Mouse (Mus musculus) left cerebral cortex, postnatal 10 days (tissue): ENCODE results near the gene Rasgef1b. TPM values are rescaled to one million over a fixed set of nuclear protein-coding genes. Genes with fewer than 3 reads are reported as not detected.

Experiments
- DNase-seq, 2 experiments: peaks; one replicate each; pipeline ENCODE4 v3.0.0; 2021 to 2022; ENCODE audit warnings: low spot score in 2 of 2, mixed read lengths in 1 of 2; ENCODE audit errors: extremely low spot score in 1 of 2
- intact Hi-C: fragments of 180-260 bp; cut with DNase I; formaldehyde crosslinking; loops from one replicate; pipeline ENCODE4 v1.15.1; 2025
- total RNA-seq, 2 experiments: library from RNA; stranded (reverse); gene quantifications; 2 replicates each; pipeline ENCODE4 v1.2.3; 2021

The Rasgef1b gene
- total RNA-seq, 2 experiments from 2014 or later, result 53.8 to 58.4 TPM

DNA sequence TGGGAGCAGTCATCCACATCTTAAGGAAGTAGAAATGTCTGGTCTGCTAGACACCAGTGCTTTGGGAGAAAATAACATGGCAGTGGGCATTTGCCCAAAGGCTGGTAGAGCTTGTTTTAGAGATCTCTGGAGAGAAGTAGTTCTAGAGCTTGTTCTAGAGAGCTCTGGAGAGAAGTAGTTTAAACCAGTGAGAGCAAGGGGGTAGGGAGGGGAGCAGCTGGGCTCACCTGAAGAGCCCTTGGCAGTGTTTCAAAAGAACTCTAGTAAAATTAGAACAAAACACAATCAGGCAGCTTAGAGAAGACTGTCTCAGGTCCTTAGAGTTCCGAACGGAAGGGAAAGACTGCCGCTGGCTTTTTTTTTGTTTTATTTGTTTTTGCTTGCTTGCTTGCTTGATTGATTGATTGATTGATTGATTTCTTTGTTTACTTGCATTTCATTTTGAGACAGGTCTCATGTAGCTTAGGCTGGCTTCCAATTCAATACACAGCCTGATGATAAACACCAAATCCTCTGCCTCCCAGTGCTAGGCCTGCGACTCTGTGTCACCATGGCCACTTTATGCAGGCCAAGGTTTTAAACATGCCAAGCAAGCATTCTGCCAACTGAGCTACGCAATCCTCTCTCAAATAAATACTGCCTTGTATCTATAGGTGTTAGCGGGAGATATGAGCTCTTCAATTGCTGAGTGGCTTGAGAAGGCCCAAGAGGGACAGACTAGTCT, 466.5 kb downstream of the Rasgef1b start:
- intact Hi-C loops, result no loop called here
- DNase-seq, result no peak

DNA sequence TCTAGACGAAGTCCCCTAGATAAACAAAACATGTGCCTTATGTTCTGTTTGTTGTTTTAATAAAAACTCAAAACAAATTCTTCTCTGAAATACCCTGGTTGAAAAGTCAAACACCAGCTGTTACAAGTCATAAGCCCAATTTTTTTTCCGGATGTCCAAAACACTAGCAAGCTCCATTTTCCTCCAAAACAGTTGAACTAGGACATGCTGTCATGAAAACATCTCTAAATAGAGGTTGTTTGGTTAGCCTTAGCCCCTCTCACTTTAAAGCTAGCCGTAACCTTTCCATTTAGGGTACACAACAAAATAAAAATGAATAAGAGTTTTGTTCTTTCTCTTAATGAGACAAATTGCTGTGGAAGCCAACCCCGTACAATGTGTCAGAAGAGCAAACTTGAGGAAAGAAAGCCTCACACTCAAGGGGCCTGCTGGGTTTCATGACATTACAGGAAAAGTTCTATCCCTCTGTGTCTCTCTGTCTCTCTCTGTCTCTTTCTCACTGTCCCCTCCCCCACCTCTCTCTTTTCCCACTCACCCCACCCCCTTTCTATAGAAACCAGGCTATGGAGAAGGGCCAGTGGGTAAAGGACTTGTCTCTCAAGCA, 467.6 kb downstream of the Rasgef1b start:
- intact Hi-C loops, result no loop called here
- no peak for DNase-seq

DNA sequence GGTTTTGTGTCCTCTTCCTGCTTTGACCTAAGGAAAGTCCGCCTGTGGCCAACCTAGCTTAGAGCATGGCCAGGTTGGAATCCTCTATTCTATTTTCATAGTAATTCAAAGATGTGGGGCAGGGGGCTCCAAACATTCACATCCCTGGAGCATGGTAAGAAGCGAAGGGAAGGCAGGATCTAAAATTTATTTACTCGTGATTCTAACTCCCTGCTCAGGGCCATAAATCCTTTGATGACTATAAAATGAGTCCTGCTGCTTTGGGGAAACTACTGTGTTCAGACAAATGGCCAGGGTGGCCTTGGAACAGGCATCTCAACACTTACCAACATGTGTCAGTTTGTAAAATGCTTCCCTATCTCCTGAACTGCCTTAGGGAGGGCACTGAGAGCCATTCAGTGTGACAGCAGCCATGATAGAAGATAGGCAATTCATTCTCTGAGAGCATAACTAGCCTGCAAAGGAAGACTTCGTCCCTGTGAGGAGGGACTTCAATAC, 470.8 kb downstream of the Rasgef1b start:
- intact Hi-C loops, result no loop called here
- DNase-seq, result no peak

GRCm38 (mm10) chr5:99252203-99253135, 476.4 kb downstream of the Rasgef1b start:
- peak; percentile 94 to 96 for DNase-seq
- intact Hi-C loops, result loop anchor here (5.0 kb wide), 2 partner anchors 105 to 250 kb away; no protein-coding TSS in a partner anchor

DNA sequence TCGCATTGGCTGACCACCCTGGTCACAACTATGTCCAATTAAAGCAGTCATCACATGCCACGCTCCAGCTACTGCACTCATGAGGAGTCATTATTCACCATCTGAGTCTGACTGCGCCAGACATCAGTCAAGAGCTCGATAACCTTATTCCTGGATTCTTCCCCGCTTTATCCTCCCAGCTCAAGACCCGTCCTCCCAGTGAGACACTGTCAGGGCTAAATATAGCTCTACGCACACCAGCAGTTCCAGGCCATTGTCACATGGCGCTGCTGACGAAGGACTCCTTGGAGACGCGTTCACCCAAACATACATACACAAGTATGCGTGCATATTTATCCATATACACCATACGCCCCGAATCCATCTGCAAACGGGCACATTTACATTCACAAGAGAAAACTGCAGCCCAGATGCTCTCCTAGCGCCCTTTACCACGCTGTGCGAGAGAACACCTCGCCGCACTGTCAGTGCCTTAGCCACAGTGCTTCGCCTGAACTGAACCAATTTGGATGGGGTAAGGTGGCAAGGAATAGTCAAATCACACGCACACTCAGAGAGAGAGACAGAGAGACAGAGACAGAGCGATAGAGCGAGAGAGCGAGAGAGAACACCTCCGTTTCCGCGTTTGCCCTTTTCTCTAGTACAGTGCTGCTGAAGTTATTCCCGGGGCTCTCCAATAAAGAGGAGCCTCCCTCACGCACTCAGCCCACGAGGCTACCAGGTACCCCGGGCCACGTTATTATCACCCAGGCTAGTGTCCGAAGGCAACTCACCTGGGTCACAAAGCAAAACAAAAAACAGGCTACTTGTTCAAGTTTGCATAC, 477.3 kb downstream of the Rasgef1b start:
- DNase-seq, result peak; percentile 48 to 61
- intact Hi-C loops, result loop anchor here (5.0 kb wide), 2 partner anchors 106 to 251 kb away; no protein-coding TSS in a partner anchor

GRCm38 (mm10) chr5:99250820-99251219, 478.0 kb downstream of the Rasgef1b start:
- intact Hi-C loops, result loop anchor here (5.0 kb wide), 2 partner anchors 106 to 251 kb away; no protein-coding TSS in a partner anchor
- DNase-seq, result no peak

DNA sequence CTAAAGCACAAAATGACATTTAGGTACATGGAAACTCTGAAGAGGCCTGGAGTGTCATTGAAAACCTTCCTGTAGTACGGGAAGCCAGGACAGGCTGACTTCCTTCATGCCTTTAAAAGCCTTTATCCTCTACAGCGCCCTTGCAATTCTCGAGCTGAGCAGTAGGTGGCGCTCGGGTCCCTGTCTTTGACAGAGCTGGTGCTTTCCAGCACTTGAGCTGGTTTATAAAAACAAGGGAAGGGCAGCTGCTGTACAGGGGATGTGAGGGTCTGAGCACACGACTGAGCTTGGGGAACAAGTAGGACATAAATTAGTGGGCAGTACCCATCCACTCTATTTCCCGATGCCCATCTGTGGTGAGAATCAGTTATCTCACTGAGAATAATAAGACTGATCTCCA, 480.4 kb downstream of the Rasgef1b start:
- intact Hi-C loops, result loop anchor here (5.0 to 10.0 kb wide), 4 partner anchors 196 to 644 kb away; partner anchors contain the start of gene Rasgef1b
- DNase-seq, result peak; percentile 94 to 95

- no peak for DNase-seq
- intact Hi-C loops, result loop anchor here (5.0 to 10.0 kb wide), 4 partner anchors 197 to 644 kb away; partner anchors contain the start of gene Rasgef1b
These were observed 480.9 kb downstream of the Rasgef1b start for GRCm38 (mm10) chr5:99247915-99248314.

- intact Hi-C loops, result loop anchor here (5.0 to 10.0 kb wide), 4 partner anchors 197 to 645 kb away; partner anchors contain the start of gene Rasgef1b
- no peak for DNase-seq
These were observed 481.4 kb downstream of the Rasgef1b start for GRCm38 (mm10) chr5:99247441-99247840.

GRCm38 (mm10) chr5:99246972-99247371, 481.9 kb downstream of the Rasgef1b start:
- intact Hi-C loops, result loop anchor here (5.0 to 10.0 kb wide), 4 partner anchors 198 to 645 kb away; partner anchors contain the start of gene Rasgef1b
- DNase-seq, result no peak

DNA sequence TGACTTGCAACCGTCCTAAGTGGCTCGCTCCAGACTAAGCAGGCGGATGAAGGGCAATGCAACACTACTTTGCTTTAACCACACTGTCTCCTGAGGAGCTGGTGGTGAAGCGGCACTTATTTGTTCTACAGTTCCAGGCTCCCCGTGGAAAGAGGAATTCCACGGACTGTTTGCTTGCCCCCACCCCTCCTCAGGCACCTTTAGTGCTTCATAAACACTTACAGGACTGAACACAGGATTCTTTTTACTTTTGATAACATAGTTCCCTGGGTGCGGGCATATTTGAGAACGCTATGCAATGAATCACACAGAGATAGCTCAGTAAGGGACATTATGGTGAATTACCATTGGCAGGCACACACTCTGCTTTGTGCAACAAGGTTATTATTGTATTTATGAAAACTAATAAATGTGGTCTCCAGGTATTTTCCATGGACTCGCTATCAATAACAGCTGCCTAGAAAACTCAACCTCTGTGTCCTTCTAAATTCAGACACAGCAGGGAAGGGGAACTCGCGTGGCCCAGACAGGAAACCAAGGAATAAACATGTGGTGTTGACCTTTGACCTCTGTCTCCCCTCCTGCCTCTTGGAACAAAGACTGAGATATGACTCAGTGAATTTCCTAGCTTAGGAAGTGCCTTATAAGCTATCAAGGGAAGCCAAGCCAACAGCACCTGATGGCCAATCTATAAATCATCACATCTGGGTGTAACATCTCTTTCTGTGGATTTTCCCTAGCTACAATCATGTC, 486.7 kb downstream of the Rasgef1b start:
- intact Hi-C loops, result loop anchor here (10.0 kb wide), 1 partner anchor 203 kb away; no protein-coding TSS in a partner anchor

GRCm38 (mm10) chr5:99240501-99240900, 488.4 kb downstream of the Rasgef1b start:
- intact Hi-C loops, result loop anchor here (10.0 kb wide), 1 partner anchor 204 kb away; no protein-coding TSS in a partner anchor
- DNase-seq, result no peak

More for the DNA sequence above, 486.7 kb downstream of the Rasgef1b start:
- no peak for DNase-seq

DNA sequence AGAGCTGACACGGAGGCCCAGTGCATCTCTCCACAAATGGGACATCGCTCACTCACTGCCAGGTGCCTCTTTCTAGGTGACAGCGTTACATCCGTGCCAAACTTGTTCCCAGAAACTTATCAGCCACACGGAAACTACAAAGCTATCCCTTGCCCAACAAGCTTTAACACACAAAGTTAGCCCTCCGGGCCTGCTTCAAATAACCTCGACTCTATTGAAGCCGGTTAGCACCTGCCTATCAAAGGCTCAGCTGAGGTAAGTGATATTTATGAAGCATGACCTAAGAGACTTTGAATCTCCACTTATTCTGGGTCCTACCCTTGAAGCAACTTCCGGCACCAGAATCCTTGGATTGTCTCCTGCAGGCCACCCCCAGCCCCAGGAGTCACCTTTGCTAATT, 489.2 kb downstream of the Rasgef1b start:
- no peak for DNase-seq
- intact Hi-C loops, result loop anchor here (10.0 kb wide), 1 partner anchor 205 kb away; no protein-coding TSS in a partner anchor

GRCm38 (mm10) chr5:99238150-99238549, 490.7 kb downstream of the Rasgef1b start:
- intact Hi-C loops, result no loop called here
- no peak for DNase-seq

DNA sequence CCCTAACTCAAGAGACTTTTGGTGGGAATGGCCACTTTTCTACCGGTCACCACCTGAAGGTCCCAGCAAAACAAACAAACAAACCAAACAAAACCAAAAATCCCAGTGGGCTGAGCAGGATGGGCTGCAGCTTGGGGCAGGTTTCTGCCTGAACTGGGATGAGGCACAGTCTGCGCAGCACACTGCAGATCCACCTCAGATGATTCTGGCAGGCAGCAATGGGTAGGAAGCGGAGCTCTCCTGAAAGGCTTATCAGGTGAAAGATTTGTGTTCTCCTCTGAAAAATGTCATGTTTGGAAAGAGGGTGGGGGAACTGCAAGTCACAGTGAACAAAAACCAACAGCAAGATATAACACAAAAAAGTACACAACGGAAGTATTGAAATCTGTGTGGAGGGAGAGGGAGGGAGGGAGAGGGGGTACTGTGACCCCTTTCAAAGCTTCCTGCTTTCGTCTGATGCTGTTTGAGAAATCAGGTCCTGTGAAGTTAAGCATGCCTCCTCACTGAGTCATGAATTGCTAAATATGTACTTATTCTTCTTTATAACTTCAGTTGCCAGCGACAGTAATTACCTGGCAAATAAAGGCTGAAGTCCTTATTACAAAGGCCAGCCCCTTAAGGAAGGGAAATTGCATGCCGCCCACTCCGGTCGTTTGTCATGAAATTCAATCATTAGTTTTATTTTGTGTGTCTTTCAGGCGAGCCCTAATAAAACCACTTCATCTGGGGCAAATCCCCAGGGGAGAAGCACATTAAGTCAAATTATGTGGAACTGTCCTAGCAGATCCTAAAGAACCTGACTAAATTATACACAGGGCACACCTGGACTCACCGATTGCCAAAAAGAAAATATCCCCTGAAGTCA, 491.7 kb downstream of the Rasgef1b start:
- no peak for DNase-seq
- intact Hi-C loops, result no loop called here

- intact Hi-C loops, result no loop called here
- no peak for DNase-seq
These were observed 492.4 kb downstream of the Rasgef1b start for GRCm38 (mm10) chr5:99236431-99236830.
